Mouse (Mus musculus) megakaryocyte, embryonic 14.5 days (primary cell): Measurements from ENCODE around the gene Eef1a1. TPM values are rescaled to one million over a fixed set of nuclear protein-coding genes. Genes with fewer than 3 reads are reported as not detected.
A peak's percentile ranks its signal among the peaks of the same experiment; 100 is the strongest.
"Not testable (repeated sequence)": the region's sequence is repeated elsewhere in the genome, so short reads cannot be mapped to it uniquely, and the experiment has no call there.

Experiments used
- H3K27me3 ChIP-seq: replicated peaks from 2 replicates; pipeline ENCODE3; 2012; ENCODE audit warnings: inconsistent platforms
- H3K36me3 ChIP-seq: replicated peaks from 2 replicates; pipeline ENCODE3; 2012; ENCODE audit warnings: low read length, inconsistent platforms, mixed read lengths
- H3K4me1 ChIP-seq: 2 replicates; pipeline ENCODE4 v1.6.1; 2012; ENCODE audit warnings: inconsistent platforms
- H3K4me3 ChIP-seq: replicated peaks from 2 replicates; pipeline ENCODE3; 2012; ENCODE audit warnings: moderate library complexity, mild to moderate bottlenecking, inconsistent platforms
- H3K9me3 ChIP-seq: 2 replicates; pipeline ENCODE4 v1.6.1; 2012; ENCODE audit warnings: inconsistent platforms
- FLI1 ChIP-seq: IDR thresholded peaks from 2 replicates; pipeline ENCODE4 v1.6.1; 2012; ENCODE audit warnings: low read length, inconsistent platforms, mixed read lengths
- GATA1 ChIP-seq: IDR thresholded peaks from 3 replicates; pipeline ENCODE4 v1.6.1; 2012; ENCODE audit warnings: mixed read lengths, low read length, inconsistent platforms, borderline replicate concordance
- polyA plus RNA-seq: library from polyadenylated mRNA; stranded (reverse); fragments of >175 nt; gene quantifications from 2 replicates; pipeline ENCODE4 v1.2.3, GENCODE M21; 2012; ENCODE audit warnings: low replicate concordance; ENCODE audit not compliant: insufficient read depth

Eef1a1 gene
- polyA plus RNA-seq, 1 experiment: 597 TPM

DNA sequence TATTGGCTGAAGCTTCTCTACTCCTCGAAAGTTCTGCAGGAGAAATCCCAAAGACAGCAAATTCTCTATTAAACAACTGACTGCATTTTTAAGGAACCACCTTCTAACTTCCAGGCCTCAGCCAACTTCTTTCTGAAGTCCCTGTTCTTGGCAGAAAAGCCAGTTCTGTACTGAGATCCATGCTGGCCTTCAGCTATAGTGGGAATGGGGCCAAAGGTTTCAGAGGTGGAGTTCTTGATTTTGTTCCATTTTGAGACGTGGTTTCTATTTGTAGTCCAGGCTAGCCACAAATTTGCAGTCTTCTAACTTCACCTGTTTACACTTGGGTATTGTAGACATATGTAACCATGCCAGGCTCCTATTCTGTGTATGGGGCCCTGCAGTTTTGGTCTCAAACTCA lies 37.3 kb upstream of the Eef1a1 start:
- peaks cover 3% of the 10 kb centered on the region; the same call in 1 of the 2 replicates for H3K9me3 ChIP-seq
- peaks cover 24% of the 10 kb centered on the region for H3K4me1 ChIP-seq
- TF ChIP-seq FLI1: no peak
- no peaks in the 10 kb centered on the region for H3K36me3 ChIP-seq
- no peak overlapping the region for H3K4me3 ChIP-seq
- H3K27me3 ChIP-seq: peaks cover 20% of the 10 kb centered on the region

DNA sequence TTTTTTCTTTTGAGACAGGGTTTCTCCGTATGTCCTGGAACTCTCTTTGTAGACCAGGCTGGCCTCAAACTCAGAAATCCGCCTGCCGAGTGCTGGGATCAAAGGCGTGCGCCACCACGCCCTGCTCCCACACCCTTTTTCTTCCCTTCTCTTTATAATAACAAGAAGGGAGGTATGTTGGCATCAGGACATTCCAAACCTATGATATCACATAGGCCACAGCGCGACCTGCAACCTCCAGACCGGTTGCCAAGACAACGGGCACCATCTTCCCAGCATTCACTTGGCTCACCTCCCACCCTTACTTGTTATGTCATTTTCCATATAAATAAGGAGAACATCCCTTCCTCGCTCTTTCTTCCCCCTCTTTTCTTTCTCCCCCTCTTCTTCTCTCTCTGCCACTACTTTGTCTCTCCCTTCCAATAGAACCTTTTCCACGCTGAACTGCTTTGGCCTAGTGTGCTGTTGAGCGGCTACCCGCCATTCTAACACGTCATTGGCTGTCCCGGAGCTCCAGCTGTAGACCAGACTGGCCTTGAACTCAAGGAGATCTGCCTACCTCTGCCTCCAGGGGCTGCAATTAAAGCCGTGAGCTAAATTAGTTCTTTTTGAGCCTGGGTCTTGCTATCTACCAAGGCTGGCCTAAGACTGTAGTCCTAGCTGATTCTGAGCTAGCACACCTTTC lies 36.6 kb upstream of the Eef1a1 start:
- no peak for TF ChIP-seq FLI1
- TF ChIP-seq GATA1: no peak
- Histone ChIP-seq H3K4me3 (no peak overlapping the region), H3K4me1 (peaks cover 30% of the 10 kb centered on the region), H3K9me3 (peaks cover 3% of the 10 kb centered on the region; the same call in 1 of the 2 replicates), H3K36me3 (no peaks in the 10 kb centered on the region), H3K27me3 (peaks cover 26% of the 10 kb centered on the region)

DNA sequence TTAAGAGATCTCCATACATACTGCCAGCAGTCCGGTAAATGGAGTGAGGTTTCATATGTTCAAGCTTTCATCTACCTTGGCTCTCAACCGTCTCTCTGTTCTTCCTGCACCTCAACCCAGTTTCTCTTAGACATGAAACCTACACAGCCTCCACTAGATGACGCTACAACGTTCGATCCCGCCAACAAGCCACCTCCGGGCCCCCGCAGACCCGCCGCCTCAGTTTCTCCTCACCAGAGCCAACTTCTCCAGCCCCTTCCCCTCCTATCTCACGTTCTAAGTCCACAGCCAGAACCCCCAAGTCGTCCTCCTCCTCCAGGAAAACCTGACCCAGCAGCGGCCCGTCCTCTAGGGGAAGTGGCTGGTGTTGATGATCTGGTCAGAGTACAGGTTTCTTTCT lies 32.7 kb upstream of the Eef1a1 start:
- peaks cover 32% of the 10 kb centered on the region for H3K27me3 ChIP-seq
- peak overlapping the region; percentile 65 for H3K4me3 ChIP-seq
- peaks cover 3% of the 10 kb centered on the region; the same call in 1 of the 2 replicates for H3K9me3 ChIP-seq
- TF ChIP-seq GATA1: no peak
- TF ChIP-seq FLI1: no peak
- peaks cover 21% of the 10 kb centered on the region for H3K4me1 ChIP-seq
- no peaks in the 10 kb centered on the region for H3K36me3 ChIP-seq

DNA sequence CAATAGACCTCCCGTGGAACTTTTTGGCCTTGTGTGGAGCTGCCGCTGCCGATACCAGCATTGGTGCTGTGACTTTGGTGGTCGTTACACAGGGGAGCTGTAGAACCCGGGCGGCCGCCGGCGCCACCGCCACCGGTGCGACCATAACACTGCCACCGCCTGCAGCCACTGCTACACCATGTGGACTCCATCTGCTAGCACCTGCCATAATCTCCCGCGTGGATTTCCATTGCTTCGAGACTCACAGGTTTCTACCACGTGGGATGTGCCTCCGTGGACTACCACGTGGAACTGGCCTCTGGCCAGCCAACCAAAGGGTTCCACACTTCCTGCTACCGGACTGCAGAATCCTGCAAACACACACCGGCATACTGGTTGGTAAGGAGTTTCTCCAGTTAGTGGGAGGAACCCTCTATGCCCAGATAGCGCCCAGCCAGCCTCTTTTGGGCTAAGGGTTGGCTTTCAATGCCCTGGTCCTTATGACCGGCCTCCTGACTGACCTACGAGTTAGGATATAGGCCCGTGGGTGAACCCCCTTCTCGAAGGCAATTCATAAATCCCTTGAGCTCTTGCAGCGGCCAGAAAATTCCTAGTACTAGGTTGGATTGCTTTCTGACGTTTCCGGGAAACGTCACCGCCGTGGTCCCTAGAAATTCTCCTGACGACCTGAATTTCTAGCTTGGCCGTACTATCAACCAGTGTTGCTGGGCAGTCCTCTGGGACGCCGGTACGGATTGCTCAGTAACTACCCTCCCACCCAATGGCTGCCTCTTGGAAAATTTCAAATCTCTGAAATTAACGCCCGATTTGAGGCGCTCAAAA lies 32.0 kb upstream of the Eef1a1 start:
- Histone ChIP-seq H3K36me3 (no peaks in the 10 kb centered on the region), H3K4me1 (peaks cover 23% of the 10 kb centered on the region), H3K9me3 (peaks cover 3% of the 10 kb centered on the region; the same call in 1 of the 2 replicates), H3K27me3 (peaks cover 32% of the 10 kb centered on the region), H3K4me3 (peak overlapping the region; percentile 65)
- TF ChIP-seq FLI1 (no peak), GATA1 (no peak)

DNA sequence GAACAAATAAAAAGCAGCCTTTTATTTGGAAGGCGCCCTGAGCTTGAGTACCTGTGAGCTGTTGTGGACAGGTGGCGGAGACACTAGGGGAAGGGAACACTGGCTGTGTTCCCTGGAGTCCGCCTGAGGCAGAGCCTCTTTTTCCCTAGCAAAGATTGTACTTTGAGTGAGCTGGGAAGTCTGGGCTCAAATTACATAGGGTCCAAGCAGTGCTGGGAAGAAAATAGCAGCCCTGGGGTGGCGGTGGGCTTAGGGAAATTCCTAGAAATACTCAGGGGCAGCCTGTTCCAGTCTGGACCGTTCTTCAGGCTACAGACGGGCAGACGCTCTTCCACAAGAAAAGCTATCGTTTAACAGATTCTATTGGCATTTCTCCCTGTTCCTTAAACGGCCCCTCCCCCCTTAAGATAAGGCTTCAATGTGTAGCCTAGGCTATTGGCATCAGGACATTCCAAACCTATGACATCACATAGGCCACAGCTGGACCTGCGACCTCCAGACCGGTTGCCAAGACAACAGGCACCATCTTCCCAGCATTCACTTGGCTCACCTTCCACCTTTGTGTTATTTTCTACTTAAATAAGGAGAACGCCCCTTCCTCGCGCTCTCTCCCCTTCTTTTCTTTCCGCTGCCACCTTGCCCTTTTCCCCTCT lies 31.3 kb upstream of the Eef1a1 start:
- TF ChIP-seq FLI1: no peak
- no peak for TF ChIP-seq GATA1
- Histone ChIP-seq H3K27me3 (peaks cover 29% of the 10 kb centered on the region), H3K36me3 (no peaks in the 10 kb centered on the region), H3K9me3 (peaks cover 3% of the 10 kb centered on the region; the same call in 1 of the 2 replicates), H3K4me1 (peaks cover 25% of the 10 kb centered on the region), H3K4me3 (peak overlapping the region; percentile 13)

DNA sequence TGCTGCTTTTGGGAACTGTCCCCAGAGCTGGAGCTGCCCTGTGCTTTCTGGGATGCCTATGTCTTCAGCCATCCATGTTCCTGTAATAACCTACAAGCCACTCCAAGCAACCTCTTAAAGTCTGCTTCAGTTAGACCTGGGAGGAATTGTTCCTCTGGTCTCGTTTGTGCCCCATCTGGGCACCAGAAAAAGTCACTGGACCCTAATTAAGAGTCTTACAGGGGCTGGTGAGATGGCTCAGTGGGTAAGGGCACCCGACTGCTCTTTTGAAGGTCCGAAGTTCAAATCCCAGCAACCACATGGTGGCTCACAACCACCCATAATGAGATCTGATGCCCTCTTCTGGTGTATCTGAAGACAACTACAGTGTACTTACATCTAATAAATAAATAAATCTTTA lies 28.3 kb upstream of the Eef1a1 start:
- H3K4me1 ChIP-seq: peaks cover 38% of the 10 kb centered on the region
- peaks cover 19% of the 10 kb centered on the region for H3K27me3 ChIP-seq
- not testable (repeated sequence) for H3K36me3 ChIP-seq, H3K9me3 ChIP-seq, H3K4me3 ChIP-seq

DNA sequence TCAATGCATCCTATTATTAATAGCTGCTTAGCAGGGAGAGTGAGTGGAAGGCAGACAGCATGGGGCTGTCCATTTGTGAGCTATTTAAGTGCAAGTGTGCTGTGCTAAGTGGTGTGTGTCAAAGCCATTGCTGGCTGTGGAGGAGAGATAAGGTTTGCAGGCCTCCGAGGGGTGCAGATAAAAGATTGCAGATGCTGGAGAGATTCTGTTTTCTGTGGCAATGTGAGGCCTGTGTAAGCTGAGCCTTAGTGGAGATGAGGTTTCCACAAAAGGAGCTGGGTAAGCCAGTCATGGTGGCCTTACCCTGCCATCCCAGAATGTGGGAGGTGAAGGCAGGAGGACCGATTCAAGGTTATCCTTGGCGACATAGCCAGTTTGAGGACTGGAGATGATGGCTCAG lies 27.2 kb upstream of the Eef1a1 start:
- H3K4me1 ChIP-seq: peaks cover 31% of the 10 kb centered on the region
- H3K4me3 ChIP-seq: no peak overlapping the region
- peaks cover 12% of the 10 kb centered on the region for H3K27me3 ChIP-seq
- H3K9me3 ChIP-seq: peaks cover 4% of the 10 kb centered on the region
- TF ChIP-seq FLI1: no peak
- TF ChIP-seq GATA1: no peak
- no peaks in the 10 kb centered on the region for H3K36me3 ChIP-seq

DNA sequence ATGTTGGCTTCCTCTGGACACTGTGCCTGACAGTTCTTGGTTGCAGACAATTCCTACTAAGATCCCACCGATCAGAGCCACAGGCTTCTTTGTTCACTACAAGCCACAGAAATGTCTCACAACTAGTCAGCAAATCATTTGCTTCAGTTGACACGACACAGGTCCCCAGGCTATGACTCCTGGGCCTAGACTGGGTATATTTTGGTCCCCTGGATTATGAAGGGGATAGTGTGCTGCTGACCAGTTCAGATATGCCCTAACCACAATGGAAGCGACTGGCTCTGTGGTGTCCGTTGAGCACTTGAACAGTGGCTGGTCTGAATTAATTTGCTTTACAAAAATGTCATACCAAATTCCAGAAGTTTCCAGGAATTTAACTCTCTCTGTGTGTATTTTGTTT lies 25.7 kb upstream of the Eef1a1 start:
- Histone ChIP-seq H3K27me3 (no peaks in the 10 kb centered on the region), H3K4me3 (no peak overlapping the region), H3K4me1 (peaks cover 23% of the 10 kb centered on the region), H3K36me3 (no peaks in the 10 kb centered on the region), H3K9me3 (peaks cover 4% of the 10 kb centered on the region)
- TF ChIP-seq GATA1 (no peak), FLI1 (no peak)

DNA sequence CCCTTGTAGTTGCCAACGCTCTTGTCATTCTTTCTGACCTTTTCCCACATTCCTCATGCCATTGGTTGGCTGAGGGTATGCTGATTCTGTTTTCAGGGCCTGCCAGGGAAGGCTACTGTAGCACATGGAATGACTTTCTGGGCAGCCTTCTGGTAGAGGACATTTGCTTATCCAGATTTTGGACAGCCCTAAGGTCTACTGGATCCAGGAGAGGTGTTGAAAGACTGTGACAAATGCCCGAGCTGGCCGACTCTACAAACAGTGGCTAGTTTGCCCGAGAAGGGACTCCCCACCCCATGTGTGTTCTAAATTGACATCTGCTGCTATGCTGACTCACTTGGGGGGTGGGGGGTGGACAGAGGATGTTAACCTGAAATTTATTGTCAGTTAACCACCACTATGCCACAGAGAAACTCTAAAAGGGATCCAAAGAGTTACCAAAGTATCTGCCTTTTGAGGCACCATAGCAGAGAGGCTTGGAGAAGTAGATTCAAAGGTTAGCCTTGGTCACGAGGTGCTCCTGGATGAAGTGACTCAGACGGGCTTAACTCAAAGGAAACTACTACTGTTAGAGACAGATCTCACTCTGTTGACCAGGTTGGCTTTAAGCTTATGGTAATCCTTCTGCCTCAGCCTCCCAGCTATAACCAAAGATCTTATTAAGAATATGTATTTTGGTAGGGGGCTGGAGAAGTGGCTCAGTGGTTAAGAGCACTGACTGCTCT lies 25.0 kb upstream of the Eef1a1 start:
- Histone ChIP-seq H3K9me3 (peaks cover 4% of the 10 kb centered on the region), H3K27me3 (no peaks in the 10 kb centered on the region), H3K4me3 (no peak overlapping the region), H3K36me3 (no peaks in the 10 kb centered on the region), H3K4me1 (peaks cover 23% of the 10 kb centered on the region)
- no peak for TF ChIP-seq GATA1

DNA sequence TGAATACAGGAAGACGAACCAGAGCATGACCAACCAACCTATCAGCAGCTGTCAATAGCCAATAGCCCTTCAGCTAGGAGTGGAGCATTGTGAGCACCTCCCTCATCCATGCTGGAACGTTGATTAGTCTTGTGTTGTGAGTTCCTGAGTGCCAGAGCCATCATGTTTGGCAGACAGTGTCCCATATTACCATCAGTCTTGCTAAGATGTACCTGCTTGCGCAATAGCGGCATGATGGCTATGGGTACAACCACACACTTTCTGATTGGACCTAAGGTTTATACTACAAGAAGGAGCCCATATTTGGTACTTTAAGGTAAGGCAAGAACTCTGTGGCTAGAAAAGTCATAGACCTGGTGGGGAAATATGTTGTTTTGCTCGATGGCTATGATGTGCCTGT lies 22.8 kb upstream of the Eef1a1 start:
- TF ChIP-seq FLI1: no peak
- TF ChIP-seq GATA1: no peak
- Histone ChIP-seq H3K36me3 (no peaks in the 10 kb centered on the region), H3K4me3 (no peak overlapping the region), H3K27me3 (peaks cover 2% of the 10 kb centered on the region), H3K4me1 (peaks cover 22% of the 10 kb centered on the region), H3K9me3 (peaks cover 4% of the 10 kb centered on the region)
